In the genomic region with DNA sequence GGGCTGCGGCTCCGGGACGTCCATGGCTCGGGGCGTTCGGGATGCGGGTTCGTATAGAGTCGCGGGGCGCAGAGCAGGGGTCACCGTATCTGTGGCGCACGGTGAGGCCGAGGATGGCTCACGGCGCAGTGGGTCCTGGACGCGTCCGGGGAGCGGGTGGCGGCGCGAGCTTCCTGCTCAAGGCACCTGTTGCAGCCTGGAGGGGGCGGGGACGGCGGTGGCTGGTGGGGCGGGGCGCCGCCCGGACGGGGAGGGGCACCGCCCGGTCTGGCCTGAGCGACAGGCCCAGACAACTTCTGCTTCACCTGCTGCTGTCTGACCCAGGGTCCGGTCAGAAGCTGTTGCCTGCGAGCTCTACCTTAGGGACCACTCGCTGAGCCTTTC, we compare ENCODE assay signal across 8 mouse cellular contexts. TPM values are rescaled to one million over a fixed set of nuclear protein-coding genes. Genes with fewer than 3 reads are reported as not detected.
A peak's percentile ranks its signal among the peaks of the same experiment; 100 is the strongest.
DNase-seq lines count a peak whose midpoint lies in the region; ATAC-seq and TF ChIP-seq lines count a peak whose summit lies in the region.

No protein-coding gene starts in this region.

- H3K27me3 ChIP-seq in forebrain, embryonic 14.5 days (replicated peaks; ENCODE audit: control insufficient read depth, insufficient read depth, low read length), result peaks cover 10% of the 10 kb centered on the region; the same call in 1 of the 2 replicates
- peaks cover 4% of the 10 kb centered on the region; the same call in 1 of the 2 replicates for H3K27me3 ChIP-seq in hindbrain, postnatal 0 days (ENCODE audit: insufficient read depth, low read length)
- peaks cover 32% of the 10 kb centered on the region for H3K27me3 ChIP-seq in liver, embryonic 13.5 days

- peak; percentile 74 to 84 for DNase-seq in spleen, adult 18-20 months
- no peak for DNase-seq in spleen, adult 12 weeks (ENCODE audit: low spot score)
- peak; percentile 31 for DNase-seq in forebrain, embryonic 14.5 days (ENCODE audit: low spot score)
- DNase-seq in hindbrain, postnatal 0 days (ENCODE audit: low spot score), result no peak
- DNase-seq in liver, embryonic 13.5 days, result no peak
- DNase-seq in naive thymus-derived CD4-positive, alpha-beta T cell, adult 2 months (ENCODE audit: low read depth), result peak; percentile 78
- DNase-seq in thymus, postnatal 4 days, result peak; percentile 91
- DNase-seq in cerebellum, adult 8-10 months, result no peak

- peak; percentile 27; the same call in 1 of the 2 replicates for ATAC-seq in forebrain, embryonic 14.5 days
- peak; percentile 10; the same call in 1 of the 2 replicates for ATAC-seq in hindbrain, postnatal 0 days
- peak; percentile 68 for ATAC-seq in liver, embryonic 13.5 days (ENCODE audit: low read depth)

- H3K9ac ChIP-seq in forebrain, embryonic 14.5 days (ENCODE audit: low read length), result peak overlapping the region; percentile 42
- peak overlapping the region; percentile 21; the same call in 1 of the 2 replicates for H3K9ac ChIP-seq in hindbrain, postnatal 0 days (replicated peaks; ENCODE audit: low read length)
- peak overlapping the region; percentile 47 for H3K9ac ChIP-seq in liver, embryonic 13.5 days

- 2% methylated on average over 35 of the region's 38 CpGs for WGBS in forebrain, embryonic 14.5 days
- WGBS in hindbrain, postnatal 0 days, result 2% methylated on average over 36 of the region's 38 CpGs
- 1% methylated on average over 38 of the region's 38 CpGs for WGBS in liver, embryonic 13.5 days (ENCODE audit: insufficient replicate concordance)

- H3K27ac ChIP-seq in forebrain, embryonic 14.5 days (ENCODE audit: low read depth, low read length), result no peak overlapping the region
- no peak overlapping the region for H3K27ac ChIP-seq in hindbrain, postnatal 0 days
- no peak overlapping the region for H3K27ac ChIP-seq in liver, embryonic 13.5 days

- peaks cover 12% of the 10 kb centered on the region; the same call in 1 of the 2 replicates for H3K4me1 ChIP-seq in forebrain, embryonic 14.5 days (ENCODE audit: control insufficient read depth, insufficient read depth, low read length)
- H3K4me1 ChIP-seq in hindbrain, postnatal 0 days (ENCODE audit: insufficient read depth, low read length), result peaks cover 14% of the 10 kb centered on the region
- H3K4me1 ChIP-seq in liver, embryonic 13.5 days (replicated peaks), result peaks cover 25% of the 10 kb centered on the region

- peak overlapping the region; percentile 28 for H3K4me3 ChIP-seq in forebrain, embryonic 14.5 days (ENCODE audit: low read depth, low read length)
- peak overlapping the region; percentile 26 for H3K4me3 ChIP-seq in hindbrain, postnatal 0 days (ENCODE audit: low read length)
- peak overlapping the region; percentile 52 for H3K4me3 ChIP-seq in liver, embryonic 13.5 days (replicated peaks)

- no peaks in the 10 kb centered on the region for H3K9me3 ChIP-seq in forebrain, embryonic 14.5 days (replicated peaks; ENCODE audit: control insufficient read depth, low read length)
- H3K9me3 ChIP-seq in hindbrain, postnatal 0 days (ENCODE audit: low read length), result no peaks in the 10 kb centered on the region
- no peaks in the 10 kb centered on the region for H3K9me3 ChIP-seq in liver, embryonic 13.5 days (replicated peaks)

- no peaks in the 10 kb centered on the region for H3K36me3 ChIP-seq in forebrain, embryonic 14.5 days (ENCODE audit: control insufficient read depth, insufficient read depth, low read length)
- no peaks in the 10 kb centered on the region for H3K36me3 ChIP-seq in hindbrain, postnatal 0 days (ENCODE audit: insufficient read depth, low read length)
- no peaks in the 10 kb centered on the region for H3K36me3 ChIP-seq in liver, embryonic 13.5 days

- H3K4me2 ChIP-seq in forebrain, embryonic 14.5 days (ENCODE audit: low read length), result peak overlapping the region; percentile 57
- H3K4me2 ChIP-seq in hindbrain, postnatal 0 days (ENCODE audit: low read depth, low read length), result peak overlapping the region; percentile 53
- peak overlapping the region; percentile 73 for H3K4me2 ChIP-seq in liver, embryonic 13.5 days

- no peak for TF ChIP-seq CTCF in hindbrain, postnatal 0 days (IDR thresholded peaks at IDR 0.05; ENCODE audit: low read depth)

RNA-seq across cellular contexts. Expression of gene Nfatc2, which starts 11.3 kb away (rescaled TPM):
- polyA plus RNA-seq in forebrain, embryonic 14.5 days (2014; fragmentation: Nextera tagmentation; extraction: Ambion mirVana), result 1.2 and 1.4 TPM in 2 replicates
- 7.4 and 8.5 TPM in 2 replicates for total RNA-seq in hindbrain, postnatal 0 days (2014; rRNA removed)
- 6.5 and 6.6 TPM in 2 replicates for polyA plus RNA-seq in hindbrain, postnatal 0 days (2015; fragmentation: Nextera tagmentation; extraction: Ambion mirVana)
- 0.08 and 0.21 TPM in 2 replicates for polyA plus RNA-seq in liver, embryonic 13.5 days (2015; fragmentation: Nextera tagmentation; extraction: Ambion mirVana)

Comparison
In these comparisons a context has a peak if more than half of its experiments do, and no peak if none do; other contexts are left out.
1. DNase-seq: peak in spleen, adult 18-20 months (2 of 2), forebrain, embryonic 14.5 days (single experiment), naive thymus-derived CD4-positive, alpha-beta T cell, adult 2 months (single experiment) and thymus, postnatal 4 days (single experiment); none in spleen, adult 12 weeks (single experiment), hindbrain, postnatal 0 days (single experiment), liver, embryonic 13.5 days (single experiment) and cerebellum, adult 8-10 months (single experiment).
2. ATAC-seq: peak in every context shown above with its lines; median percentile 68 in liver, embryonic 13.5 days; 27 in forebrain, embryonic 14.5 days; 10 in hindbrain, postnatal 0 days.
3. Peak in every context shown above with its lines, with median percentiles within 50 percentile points of each other: H3K4me2 ChIP-seq, H3K4me3 ChIP-seq and H3K9ac ChIP-seq.